Mouse (Mus musculus) ovary, postnatal 36 days (tissue): ENCODE results near the gene Gm11020.
"Not testable (repeated sequence)": the region's sequence is repeated elsewhere in the genome, so short reads cannot be mapped to it uniquely, and the experiment has no call there.

Source experiments
- DNase-seq: peaks from one replicate; pipeline ENCODE4 v3.0.0; 2022; ENCODE audit warnings: low spot score, mixed read lengths

The Gm11020 gene

GRCm38 (mm10) chr8:104321267-104321666 is at the start of gene Gm11020:
Gene Gm11020, plus strand, starts transcription at chr8:104321567.
- DNase-seq: not testable (repeated sequence)

- not testable (repeated sequence) for DNase-seq
Observed at GRCm38 (mm10) chr8:104293081-104293480, 28.3 kb upstream of the Gm11020 start, which contains the start of gene Cmtm2a. Gene Cmtm2a, minus strand, starts transcription at chr8:104293181.

- DNase-seq: no peak
Observed at GRCm38 (mm10) chr8:104294396-104294795, 27.0 kb upstream of the Gm11020 start.

GRCm38 (mm10) chr8:104301577-104301976 is 19.8 kb upstream of the Gm11020 start:
- DNase-seq: peak; percentile 33

GRCm38 (mm10) chr8:104302536-104302935 is 18.8 kb upstream of the Gm11020 start:
- peak; percentile 54 for DNase-seq

- no peak for DNase-seq
Observed at GRCm38 (mm10) chr8:104304962-104305361, 16.4 kb upstream of the Gm11020 start.

- not testable (repeated sequence) for DNase-seq
Observed at GRCm38 (mm10) chr8:104308341-104308740, 13.0 kb upstream of the Gm11020 start.

GRCm38 (mm10) chr8:104309441-104310155 is 11.8 kb upstream of the Gm11020 start, which contains the start of the genes Gm45711 and Cmtm1:
Gene Gm45711, minus strand, starts transcription at chr8:104310081.
Gene Cmtm1, minus strand, starts transcription at chr8:104310145.
- peak; percentile 41 for DNase-seq

GRCm38 (mm10) chr8:104312023-104312422 is 9.3 kb upstream of the Gm11020 start:
- DNase-seq: not testable (repeated sequence)

GRCm38 (mm10) chr8:104313311-104313710 is 8.1 kb upstream of the Gm11020 start:
- no peak for DNase-seq

- not testable (repeated sequence) for DNase-seq
Observed at GRCm38 (mm10) chr8:104321930-104322329, 563 bp downstream of the Gm11020 start, which contains the start of gene Cmtm2b. Gene Cmtm2b, plus strand, starts transcription at chr8:104322230.

GRCm38 (mm10) chr8:104332665-104333631 is 11.6 kb downstream of the Gm11020 start:
- no peak for DNase-seq

- DNase-seq: no peak
Observed at GRCm38 (mm10) chr8:104333786-104334185, 12.4 kb downstream of the Gm11020 start.

- DNase-seq: no peak
Observed at GRCm38 (mm10) chr8:104334196-104334595, 12.8 kb downstream of the Gm11020 start.

- no peak for DNase-seq
Observed at GRCm38 (mm10) chr8:104336806-104337205, 15.4 kb downstream of the Gm11020 start.

- DNase-seq: no peak
Observed at GRCm38 (mm10) chr8:104337890-104338289, 16.5 kb downstream of the Gm11020 start.

GRCm38 (mm10) chr8:104339229-104339982 is 18.0 kb downstream of the Gm11020 start, which contains the start of gene Cmtm3:
Gene Cmtm3, plus strand, starts transcription at chr8:104339410.
- peak; percentile 30 for DNase-seq

- DNase-seq: no peak
Observed at GRCm38 (mm10) chr8:104339983-104340232, 18.5 kb downstream of the Gm11020 start.

- DNase-seq: peak; percentile 86
Observed at GRCm38 (mm10) chr8:104340233-104341105, 19.1 kb downstream of the Gm11020 start.

GRCm38 (mm10) chr8:104341106-104341561 is 19.8 kb downstream of the Gm11020 start:
- peak; percentile 78 for DNase-seq

GRCm38 (mm10) chr8:104341678-104342077 is 20.3 kb downstream of the Gm11020 start:
- no peak for DNase-seq
